Mouse (Mus musculus): ENCODE measurements around the gene Tgoln1.

The Tgoln1 gene

GRCm38 (mm10) chr6:72616643-72617288 lies at the start of gene Tgoln1:
TSS of gene Tgoln1 (minus strand) at chr6:72617000.
- DNase-seq (ENCODE audit: low spot score), result peak; percentile 92

DNA sequence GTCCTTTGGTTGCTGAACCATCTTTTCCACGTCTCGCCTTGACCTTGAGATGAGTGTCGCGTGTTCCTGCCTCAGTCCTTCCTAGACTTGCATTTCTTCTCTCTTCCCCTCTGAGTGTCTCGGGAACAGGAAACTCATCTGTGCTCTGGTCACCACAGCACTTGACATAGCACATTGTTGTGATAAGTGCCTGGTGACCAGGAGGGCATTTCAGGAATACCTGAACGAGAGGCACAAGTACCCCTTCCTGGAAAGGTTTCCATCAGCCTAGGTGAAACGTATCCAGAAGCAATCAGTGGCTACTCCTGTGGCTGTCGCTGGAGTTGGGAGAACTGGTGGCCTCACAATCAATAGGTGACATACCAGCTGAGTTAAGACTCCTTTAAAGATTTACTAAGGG lies 47.5 kb upstream of the Tgoln1 start:
- no peak for DNase-seq (ENCODE audit: low spot score)

- DNase-seq (ENCODE audit: low spot score), result no peak
Measured at GRCm38 (mm10) chr6:72663000-72663399, 46.2 kb upstream of the Tgoln1 start.

DNA sequence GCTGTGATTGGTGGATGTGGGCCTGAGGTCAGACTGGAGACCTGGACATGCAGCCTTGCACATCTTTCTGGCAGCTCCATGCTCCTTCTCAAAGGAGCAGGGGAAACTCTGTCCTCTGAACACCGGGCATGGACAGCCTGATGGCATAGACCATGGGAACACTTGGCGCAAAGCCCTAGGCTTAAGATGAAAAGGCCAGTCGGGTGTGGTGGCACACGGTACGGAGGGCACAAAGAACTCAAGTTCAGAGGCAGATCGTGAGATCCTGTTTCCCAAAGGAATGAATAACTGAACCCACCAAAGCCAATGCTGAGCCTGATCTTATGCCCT lies 43.6 kb upstream of the Tgoln1 start:
- DNase-seq (ENCODE audit: low spot score), result no peak

DNA sequence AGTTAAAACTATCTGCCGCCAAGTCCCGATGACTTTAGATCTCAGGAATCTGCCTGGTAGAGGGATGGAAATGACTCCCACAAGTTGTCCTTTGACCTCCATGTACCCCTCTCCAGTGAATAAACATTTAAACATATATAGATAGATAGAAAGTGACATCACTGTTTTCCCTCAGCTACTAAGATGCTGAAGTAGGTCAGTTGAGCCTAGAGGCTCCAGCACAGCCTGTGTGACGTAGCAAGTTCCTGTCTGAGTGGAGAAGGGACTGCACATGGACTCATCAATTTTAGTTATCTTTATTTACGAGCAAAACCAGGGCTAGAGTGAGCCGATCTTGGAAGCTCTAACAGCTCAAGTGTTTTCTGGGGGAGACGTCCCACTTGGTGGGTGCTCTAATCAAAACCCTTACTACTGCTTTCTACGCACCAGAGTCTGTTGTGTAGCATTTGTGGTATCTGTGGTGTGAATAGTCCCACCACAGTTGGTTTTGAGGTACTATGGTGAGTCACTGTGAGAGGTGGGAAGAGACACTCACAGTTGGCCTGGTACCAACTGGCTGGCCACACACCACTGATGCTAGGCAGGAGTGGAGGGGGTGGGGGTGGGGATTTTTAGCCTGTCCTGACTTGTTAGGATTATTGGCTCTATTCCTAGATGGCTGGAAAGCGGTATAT lies 43.1 kb upstream of the Tgoln1 start:
- DNase-seq (ENCODE audit: low spot score), result no peak

- no peak for DNase-seq (ENCODE audit: low spot score)
Measured at GRCm38 (mm10) chr6:72658006-72658405, 41.2 kb upstream of the Tgoln1 start.

- DNase-seq (ENCODE audit: low spot score), result no peak
Measured at GRCm38 (mm10) chr6:72656053-72656442, 39.2 kb upstream of the Tgoln1 start.

GRCm38 (mm10) chr6:72655309-72656052 lies 38.7 kb upstream of the Tgoln1 start:
- peak; percentile 56 for DNase-seq (ENCODE audit: low spot score)

DNA sequence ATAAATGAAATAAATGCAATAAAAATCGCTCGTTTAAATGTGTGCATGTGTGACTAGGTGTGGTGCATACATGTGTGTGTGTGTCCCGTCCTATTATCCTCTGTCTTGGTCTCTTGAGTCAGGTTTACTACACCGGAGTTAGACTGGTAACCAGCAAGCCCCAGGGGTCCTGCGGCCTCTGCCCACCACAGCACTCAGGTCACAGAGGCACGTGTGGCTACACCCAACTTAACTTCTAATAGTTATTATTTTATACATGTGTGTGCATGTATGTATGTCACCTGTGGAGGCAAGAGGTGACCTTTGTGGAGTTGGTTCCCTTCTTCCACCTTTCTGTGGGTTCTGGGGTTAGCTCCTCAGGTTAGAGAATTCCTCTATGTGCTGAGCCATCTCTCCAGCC lies 37.6 kb upstream of the Tgoln1 start:
- no peak for DNase-seq (ENCODE audit: low spot score)

- peak; percentile 50 for DNase-seq (ENCODE audit: low spot score)
Measured at GRCm38 (mm10) chr6:72653419-72653818, 36.6 kb upstream of the Tgoln1 start.

DNA sequence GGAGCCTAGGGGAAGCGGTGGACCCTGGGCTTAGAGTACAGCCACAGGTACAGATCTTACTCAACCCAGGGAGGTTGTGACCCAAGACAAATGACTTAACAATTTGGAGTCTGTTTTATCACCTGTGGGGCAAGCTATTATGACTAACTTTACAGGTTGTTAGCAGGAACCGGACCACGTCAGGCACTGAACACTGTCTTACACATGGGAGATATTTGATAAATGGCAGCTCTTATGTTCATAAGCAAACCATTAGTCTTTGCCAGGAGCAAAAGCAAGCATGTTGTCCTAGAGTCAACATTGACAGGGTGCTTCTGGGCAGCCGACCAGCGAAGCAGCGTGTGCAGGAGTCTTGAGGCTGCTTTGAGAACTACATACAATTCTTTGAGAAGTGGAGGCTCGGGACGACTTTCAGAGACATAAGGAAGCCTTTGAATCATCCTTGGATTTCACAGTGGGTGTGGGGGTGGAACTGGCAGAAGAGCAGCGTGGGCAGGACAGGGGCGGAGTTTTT lies 33.6 kb upstream of the Tgoln1 start:
- no peak for DNase-seq (ENCODE audit: low spot score)

DNA sequence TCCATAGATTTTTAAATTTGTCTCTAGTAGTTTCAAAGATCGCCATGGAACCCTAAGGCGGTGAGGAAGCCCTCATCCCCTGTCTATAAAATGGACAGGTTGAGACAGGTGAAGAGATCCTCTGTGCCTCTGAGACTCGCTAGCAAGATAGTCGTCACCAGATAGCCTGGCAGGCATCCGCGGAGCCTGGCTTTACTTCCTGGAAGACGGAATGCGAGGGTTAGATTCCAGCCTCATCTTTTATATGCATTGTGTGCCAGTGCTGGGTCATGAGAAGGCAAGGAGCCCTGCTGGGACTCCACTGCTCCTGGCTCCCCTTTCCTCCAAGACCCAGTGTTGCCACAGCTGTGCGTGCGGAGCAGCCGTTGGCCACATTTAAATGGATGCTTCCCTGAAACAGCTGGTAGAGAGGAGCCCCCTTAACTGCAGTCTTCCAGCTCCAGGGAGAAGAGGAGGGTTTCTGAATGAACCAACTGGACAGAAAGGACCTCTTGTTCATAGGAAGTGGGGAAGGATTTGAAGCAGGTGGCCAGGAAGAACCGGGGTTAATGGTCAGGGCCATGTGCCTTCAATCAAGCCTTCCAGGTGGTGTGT lies 31.3 kb upstream of the Tgoln1 start:
- DNase-seq (ENCODE audit: low spot score), result no peak

DNA sequence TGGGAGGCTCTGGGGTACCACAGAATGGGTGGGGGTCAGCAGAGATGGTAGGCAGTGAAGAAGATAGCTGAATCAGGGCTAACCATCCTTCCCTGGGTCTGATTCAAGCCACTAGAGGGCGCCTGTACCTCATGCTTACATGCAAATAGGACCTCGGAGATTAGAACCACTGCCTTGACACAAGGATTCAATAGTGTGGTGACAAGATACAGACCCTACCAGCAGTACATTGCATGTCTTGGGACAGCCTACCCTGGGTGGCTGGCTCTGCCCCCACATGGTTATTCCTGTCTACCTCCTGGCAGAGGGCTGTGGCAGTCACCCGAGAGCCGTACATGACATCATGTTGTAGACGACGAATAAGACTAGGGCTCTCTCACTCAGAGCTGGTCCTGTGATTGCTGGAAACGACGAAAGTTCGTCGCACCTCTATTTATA lies 30.6 kb upstream of the Tgoln1 start:
- DNase-seq (ENCODE audit: low spot score), result peak; percentile 57

- no peak for DNase-seq (ENCODE audit: low spot score)
Measured at GRCm38 (mm10) chr6:72645364-72645763, 28.6 kb upstream of the Tgoln1 start.

DNA sequence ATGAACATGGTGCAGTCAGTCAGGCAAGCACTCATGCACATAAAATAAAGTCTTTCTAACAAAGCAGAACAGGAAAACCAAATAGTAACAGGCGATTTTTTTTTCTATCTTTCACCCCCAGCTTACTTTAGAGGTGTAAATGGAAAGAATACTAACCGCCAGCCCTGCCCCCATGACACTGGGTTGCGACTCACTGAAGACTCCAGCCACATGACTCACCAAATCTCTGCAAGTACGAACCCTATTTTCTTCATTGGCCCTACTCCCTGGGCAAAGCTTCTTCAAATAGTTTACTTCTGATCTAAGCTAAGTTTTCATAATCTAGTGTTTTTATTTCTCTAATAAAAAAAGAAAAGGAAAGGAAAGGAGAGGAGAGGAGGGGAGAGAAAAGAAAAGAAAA lies 27.8 kb upstream of the Tgoln1 start:
- DNase-seq (ENCODE audit: low spot score), result no peak

GRCm38 (mm10) chr6:72641218-72641954 lies 24.6 kb upstream of the Tgoln1 start:
- DNase-seq (ENCODE audit: low spot score), result no peak

DNA sequence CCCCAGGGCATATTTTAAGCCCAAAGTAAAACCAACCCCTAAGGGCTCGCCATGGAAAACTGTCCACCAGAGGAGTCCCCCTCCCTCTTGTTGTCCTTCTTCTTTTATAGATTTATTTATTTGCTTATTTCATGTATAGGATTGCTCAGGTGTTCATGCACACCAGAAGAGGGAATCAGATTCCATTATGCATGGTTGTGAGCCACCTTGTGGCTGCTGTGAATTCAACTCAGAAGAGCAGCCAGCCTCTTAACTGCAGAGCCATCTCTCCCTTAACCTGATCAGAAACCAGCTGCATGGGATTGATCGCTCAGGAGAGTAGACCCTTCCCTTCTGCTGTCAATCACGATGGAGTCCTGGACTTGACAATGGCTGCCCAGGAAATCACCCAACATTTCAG lies 20.1 kb upstream of the Tgoln1 start:
- DNase-seq (ENCODE audit: low spot score), result no peak

DNA sequence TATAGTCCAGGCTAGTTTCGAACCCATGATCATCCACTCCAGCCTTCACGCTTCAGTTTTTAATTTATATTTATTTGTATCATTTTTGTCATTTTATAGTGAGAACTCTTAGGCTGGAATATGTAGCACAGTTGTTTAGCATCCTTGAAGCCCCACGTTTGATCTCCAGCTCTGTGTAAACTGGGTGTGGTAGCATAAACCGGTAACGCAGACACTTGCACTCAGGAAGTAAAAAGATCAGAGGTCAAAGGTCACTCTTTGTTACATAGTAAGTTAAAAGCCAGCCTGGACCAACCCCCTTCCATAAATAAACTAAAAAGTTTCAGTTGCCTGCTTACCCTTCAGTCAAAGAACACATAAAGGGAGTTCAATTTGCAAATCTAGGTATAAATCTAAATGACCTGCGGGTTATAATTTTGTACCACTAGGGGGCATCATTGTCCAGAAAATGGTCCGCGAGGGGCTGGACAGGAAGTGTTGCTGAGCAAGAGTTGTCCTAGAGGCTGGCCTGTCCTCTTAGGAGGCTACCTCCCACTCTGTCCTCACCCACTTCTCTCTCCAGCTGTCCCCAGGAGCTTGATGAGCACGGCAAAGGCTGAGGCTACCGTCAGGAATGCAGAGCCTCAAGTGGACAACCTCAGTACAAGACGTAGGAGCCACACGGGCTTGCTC lies 19.1 kb upstream of the Tgoln1 start:
- DNase-seq (ENCODE audit: low spot score), result no peak

- DNase-seq (ENCODE audit: low spot score), result no peak
Measured at GRCm38 (mm10) chr6:72634311-72634710, 17.5 kb upstream of the Tgoln1 start.

- DNase-seq (ENCODE audit: low spot score), result no peak
Measured at GRCm38 (mm10) chr6:72631700-72632099, 14.9 kb upstream of the Tgoln1 start.

GRCm38 (mm10) chr6:72630961-72631360 lies 14.2 kb upstream of the Tgoln1 start:
- DNase-seq (ENCODE audit: low spot score), result no peak
